Mouse (Mus musculus): Measurements from ENCODE around the gene Catspere2. TPM values are rescaled to one million over a fixed set of nuclear protein-coding genes. Genes with fewer than 3 reads are reported as not detected.

The Catspere2 gene
- polyA plus RNA-seq, 1 experiment: 3.3 TPM

DNA sequence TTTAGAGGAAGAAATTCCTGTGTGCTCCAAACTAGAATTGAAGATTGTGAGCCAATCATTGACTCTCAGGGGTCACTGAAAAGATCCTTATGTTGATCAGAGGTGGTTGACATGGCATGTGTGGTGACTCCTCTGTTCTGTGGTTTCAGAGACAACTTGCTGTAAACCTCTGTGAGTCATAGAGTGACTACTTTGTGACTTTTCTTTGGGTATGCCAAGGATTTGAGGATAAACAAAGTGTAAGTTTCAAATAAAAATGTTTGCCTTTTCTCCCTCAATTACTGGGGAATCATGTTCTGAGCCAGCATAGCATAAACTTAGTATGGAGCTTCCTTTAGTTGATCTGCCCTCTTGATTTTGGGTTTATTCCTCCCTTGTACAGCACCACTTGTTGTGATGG, 235.1 kb downstream of the Catspere2 start:
- no peak for DNase-seq (ENCODE audit: extremely low spot score in 1 of 2, low spot score in 1 of 2)

DNA sequence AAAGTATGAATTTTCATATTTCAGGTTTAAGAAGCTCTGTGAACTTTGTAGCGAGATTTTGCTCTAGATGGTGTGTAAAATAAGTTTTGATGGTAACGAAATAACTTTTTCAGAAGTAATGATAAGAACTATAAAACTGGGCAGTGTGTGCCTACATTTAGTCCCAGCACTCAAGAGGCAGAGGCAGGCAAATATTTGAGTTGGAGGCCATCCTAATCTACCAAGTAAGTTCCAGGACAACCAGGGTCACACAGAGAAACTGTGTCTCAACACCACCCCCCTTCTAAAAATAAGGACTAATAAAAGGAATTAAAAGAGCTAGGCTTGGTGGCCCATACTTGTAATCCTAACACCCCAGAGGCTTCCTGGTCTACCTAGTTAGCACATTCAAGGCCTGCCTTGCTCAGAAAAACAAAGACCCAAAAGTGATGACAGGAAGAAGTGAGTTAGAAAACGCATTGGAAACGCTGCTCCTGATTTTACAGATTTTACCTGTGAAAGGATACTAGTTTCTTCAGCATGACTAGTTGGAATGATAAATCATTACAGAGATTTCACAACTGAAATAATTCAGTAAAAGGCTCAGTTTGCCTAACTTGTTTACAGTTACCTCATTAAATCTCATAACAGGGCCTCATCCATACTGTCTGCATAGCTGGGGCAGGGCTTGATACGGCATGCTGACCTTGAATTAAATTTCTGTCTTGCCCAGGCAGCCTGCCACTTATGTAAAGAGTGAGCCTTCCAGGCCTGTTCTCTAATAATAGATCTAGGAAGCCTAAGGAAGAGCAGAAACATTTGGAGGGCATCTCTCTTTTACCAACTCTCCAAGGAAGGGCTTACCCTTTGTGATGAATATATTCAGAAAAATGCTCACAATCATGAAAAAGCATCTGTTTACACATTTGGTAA, 236.2 kb downstream of the Catspere2 start:
- no peak for DNase-seq (ENCODE audit: extremely low spot score in 1 of 2, low spot score in 1 of 2)

Other genes starting within 250 kb of the Catspere2 start
- 44.7 and 47.4 TPM in 2 replicates for gene Adss, start 186.9 kb upstream of the Catspere2 start, polyA plus RNA-seq (2012; rRNA removed)
- 13.4 and 15.0 TPM in 2 replicates for gene Desi2, start 204.0 kb downstream of the Catspere2 start, polyA plus RNA-seq (2012; rRNA removed)

Measured in frontal cortex, adult 2 months (tissue).